Mouse (Mus musculus) ES-Bruce4 (cell line): ENCODE measurements around the gene Celf2.

ENCODE experiments used
- CTCF ChIP-seq: IDR thresholded peaks from one replicate; pipeline ENCODE4 v1.8.1; 2011; ENCODE audit warnings: low read depth, low read length
- EP300 ChIP-seq: IDR thresholded peaks from 2 replicates; pipeline ENCODE4 v1.6.1; 2011; ENCODE audit warnings: low read depth, low read length; ENCODE audit not compliant: insufficient read depth
- POLR2A ChIP-seq: IDR thresholded peaks from one replicate; pipeline ENCODE4 v1.8.1; 2011; ENCODE audit warnings: low read length; ENCODE audit not compliant: insufficient read depth

GRCm38 (mm10) chr2:7063574-7064192, 445.7 kb downstream of the Celf2 start:
- TF ChIP-seq CTCF: no peak
- TF ChIP-seq POLR2A: no peak
- TF ChIP-seq EP300: no peak
